Mouse (Mus musculus): ENCODE results near the gene Uggt1. TPM values are rescaled to one million over a fixed set of nuclear protein-coding genes. Genes with fewer than 3 reads are reported as not detected.
A peak's percentile ranks its signal among the peaks of the same experiment; 100 is the strongest.

Uggt1 gene
- 10 to 100 TPM; 38.5 to 43.5 (median 40.2) TPM for total RNA-seq (2022)

GRCm38 (mm10) chr1:36244058-36244827 lies at the start of gene Uggt1:
Gene Uggt1, minus strand, starts transcription at chr1:36244720.
- peak; percentile 72 to 93 for DNase-seq (ENCODE audit: low spot score in 2 of 2)

- no peak for DNase-seq (ENCODE audit: low spot score in 2 of 2)
Observed at GRCm38 (mm10) chr1:36293470-36293869, 49.0 kb upstream of the Uggt1 start.

DNA sequence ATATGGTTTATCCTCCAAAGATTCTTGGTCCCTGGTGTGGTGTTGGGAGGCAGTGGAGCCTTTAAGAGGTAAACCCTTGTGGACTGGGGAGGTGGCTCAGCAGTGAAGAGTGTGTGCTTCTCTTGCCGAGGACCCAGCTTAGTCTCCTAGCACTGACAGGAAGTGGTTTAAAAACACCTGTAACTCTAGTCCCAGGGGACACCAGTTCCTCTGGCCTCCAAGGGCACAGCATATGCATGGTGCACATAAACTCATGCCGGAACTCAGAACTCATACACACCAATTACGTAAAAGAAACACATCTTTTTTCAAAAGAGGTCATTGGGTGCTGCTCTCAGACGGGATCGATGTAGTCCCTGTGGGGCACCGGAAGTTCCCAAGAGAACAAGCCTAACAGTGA lies 37.3 kb upstream of the Uggt1 start:
- DNase-seq (ENCODE audit: low spot score in 2 of 2) = no peak

DNA sequence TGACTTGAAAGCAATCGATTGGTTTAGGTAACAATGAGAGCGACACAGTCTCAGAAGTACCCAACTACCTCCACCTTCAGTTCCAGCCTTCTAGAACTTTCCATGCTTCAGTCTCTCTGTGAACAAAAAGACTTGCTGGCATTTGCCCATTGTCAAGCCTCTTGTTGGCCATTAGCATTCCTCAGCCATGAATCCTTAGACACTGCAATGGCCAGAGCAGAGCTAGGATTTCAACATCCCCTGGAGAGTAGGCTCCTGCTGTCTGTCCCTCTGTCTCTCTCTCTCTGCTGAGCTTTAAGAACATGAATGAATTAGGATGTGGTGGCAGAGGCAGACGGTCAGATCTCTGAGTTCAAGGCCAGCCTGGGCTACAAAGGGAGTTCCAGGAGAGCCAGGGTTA lies 36.4 kb upstream of the Uggt1 start:
- DNase-seq (ENCODE audit: low spot score in 2 of 2) = no peak

GRCm38 (mm10) chr1:36279202-36279601 lies 34.7 kb upstream of the Uggt1 start:
- peak in 1 of 2 experiments; percentile 61 for DNase-seq (ENCODE audit: low spot score in 2 of 2)

DNA sequence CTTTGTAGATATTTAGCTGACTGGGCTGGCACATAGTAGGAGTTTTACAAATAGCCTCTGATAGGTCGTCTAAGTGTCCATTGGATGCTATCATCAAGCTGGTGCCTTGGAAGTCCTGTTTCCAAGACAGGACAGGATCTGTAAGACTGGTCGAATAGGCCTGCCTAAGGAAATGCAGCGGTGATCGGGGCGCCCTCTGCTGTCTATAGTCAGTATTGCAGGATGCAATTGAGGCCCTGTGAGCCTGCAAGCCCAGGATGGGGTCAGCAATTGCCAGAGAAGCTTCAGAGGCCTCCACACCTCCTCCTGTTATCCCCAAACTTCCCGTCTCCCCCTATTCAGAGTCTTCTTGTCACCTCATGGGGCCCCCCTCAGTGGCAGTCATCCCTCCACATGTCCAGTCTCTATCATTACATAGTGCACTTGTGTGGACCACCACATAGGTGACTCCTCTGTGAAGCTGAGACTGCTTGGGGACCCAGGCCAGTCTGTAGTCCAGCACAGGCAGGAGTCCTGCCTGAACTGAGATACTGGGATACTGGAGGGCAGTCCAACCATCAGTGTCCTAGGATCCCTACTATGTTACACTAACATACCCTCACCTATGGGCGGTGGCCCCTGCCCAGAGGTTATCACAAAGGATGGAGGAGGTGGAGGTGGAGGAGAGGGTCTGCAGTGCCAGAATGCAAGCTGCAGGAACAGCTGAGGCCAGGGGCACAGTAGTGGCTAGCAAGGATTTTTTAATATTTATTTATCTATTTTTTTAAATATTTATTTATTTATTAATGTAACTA lies 32.9 kb upstream of the Uggt1 start:
- DNase-seq (ENCODE audit: low spot score in 2 of 2) = peak in 1 of 2 experiments; percentile 37

DNA sequence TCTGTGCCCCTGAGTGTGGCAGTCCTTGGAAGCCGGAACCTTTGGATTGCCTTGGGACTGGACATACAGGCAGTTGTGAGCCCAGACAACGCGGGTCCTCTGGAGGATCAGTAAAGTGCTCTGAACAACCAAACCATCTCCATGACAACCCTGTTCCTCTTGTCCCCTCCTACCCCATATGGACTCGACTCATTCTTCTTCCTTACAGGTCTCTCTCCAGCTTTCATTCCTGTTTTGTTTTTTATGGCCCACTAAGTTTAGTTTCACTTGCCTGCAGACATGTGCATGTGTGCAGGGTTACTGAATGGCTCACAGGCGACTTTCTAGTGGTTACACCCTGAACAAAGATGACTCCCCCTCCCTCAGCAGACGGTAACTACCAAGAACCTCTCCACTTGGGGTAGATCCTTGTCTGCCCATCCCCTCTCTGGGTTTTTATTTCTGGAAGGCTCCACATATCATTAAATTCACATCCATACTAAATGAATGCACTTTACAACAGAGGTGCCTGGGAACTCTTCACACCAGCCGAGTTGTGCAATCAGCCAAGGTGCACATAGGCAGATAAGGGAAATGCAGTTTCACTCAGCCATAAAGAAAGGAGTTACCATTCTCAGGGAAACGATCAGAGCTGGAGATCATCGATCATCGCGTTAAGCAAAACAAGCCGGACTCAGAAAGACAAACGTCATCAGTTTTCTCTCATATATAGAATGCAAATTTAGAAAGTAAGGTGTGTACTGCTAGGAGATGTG lies 31.3 kb upstream of the Uggt1 start:
- DNase-seq (ENCODE audit: low spot score in 2 of 2) = no peak

DNA sequence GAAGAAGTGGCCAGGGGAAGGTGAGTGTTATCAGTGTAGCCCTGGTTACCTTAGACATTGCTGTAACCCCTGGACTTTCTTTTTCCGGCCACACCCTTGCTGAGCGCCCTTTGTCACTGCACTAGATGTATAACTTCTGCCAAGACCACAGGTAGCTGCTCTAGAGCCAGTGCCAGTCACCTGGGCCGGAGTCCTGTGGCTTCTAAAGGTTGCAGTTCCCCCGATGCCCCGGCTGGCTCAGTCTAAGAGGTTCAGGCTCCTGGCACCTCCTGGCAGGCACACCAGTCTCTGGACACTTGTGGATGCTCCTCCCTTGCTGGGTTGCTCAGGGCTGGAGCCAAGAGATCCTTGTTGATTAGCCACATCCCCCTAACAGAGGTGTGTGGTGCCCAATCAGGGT lies 29.9 kb upstream of the Uggt1 start, which contains the start of gene Neurl3:
Gene Neurl3 (minus strand): TSS at position 225 of the 400 bp plus-strand sequence.
- DNase-seq (ENCODE audit: low spot score in 2 of 2) = no peak

DNA sequence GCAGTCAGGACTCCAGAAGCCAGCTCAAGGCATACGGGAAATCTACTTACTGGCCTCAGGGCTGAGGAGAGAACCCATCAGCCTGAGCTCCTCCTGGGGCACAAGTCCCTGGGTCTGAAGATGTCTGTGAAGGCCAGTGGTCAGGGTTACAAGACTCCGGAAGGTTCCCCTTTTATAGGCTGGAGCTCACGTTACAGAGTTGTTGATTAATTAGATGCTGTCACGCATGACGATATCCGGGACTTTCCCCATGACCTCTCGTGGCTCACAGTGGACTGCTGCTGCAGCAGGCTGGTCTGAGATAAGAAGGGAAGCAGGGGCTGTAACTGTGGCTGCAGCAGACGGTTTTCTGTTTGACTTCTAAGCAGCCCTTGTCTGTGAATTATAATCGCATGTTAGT lies 28.8 kb upstream of the Uggt1 start:
- no peak for DNase-seq (ENCODE audit: low spot score in 2 of 2)

GRCm38 (mm10) chr1:36272546-36272945 lies 28.0 kb upstream of the Uggt1 start:
- no peak for DNase-seq (ENCODE audit: low spot score in 2 of 2)

DNA sequence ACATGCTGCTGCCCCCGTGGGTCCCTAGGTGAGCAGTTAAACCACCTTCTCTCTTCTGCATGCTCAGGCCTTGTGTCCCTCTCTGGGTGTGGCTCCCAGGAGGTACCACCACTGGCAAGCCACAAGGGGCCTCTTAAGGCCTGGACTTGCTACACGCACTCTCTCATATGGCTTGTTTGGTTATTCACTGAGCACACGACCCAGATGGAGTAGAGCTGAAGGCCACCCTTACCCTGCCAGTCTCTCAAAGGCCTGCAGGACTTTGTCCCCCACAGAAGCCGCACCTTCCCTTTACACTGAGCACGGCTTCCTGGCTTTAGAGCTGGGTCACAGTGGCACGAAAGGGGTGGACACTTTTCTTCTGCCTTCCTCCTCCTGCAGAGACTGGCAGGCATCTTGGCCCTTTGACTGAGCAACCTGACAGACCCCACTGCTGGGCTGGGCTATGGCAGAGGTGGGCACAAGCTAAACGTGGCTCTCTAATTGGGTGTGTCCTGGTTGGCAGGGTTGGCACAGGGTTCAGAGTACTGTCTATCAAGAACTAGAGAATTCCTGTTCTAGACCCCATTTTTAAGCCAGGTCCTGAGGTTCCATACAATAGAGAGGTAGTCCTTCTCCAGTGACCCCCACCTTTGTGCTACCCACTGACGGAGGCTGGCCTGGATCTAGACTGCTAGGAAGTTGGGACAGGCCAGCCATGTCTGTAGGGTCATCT lies 27.2 kb upstream of the Uggt1 start:
- DNase-seq (ENCODE audit: low spot score in 2 of 2) = no peak

- no peak for DNase-seq (ENCODE audit: low spot score in 2 of 2)
Observed at GRCm38 (mm10) chr1:36270666-36271065, 26.1 kb upstream of the Uggt1 start.

DNA sequence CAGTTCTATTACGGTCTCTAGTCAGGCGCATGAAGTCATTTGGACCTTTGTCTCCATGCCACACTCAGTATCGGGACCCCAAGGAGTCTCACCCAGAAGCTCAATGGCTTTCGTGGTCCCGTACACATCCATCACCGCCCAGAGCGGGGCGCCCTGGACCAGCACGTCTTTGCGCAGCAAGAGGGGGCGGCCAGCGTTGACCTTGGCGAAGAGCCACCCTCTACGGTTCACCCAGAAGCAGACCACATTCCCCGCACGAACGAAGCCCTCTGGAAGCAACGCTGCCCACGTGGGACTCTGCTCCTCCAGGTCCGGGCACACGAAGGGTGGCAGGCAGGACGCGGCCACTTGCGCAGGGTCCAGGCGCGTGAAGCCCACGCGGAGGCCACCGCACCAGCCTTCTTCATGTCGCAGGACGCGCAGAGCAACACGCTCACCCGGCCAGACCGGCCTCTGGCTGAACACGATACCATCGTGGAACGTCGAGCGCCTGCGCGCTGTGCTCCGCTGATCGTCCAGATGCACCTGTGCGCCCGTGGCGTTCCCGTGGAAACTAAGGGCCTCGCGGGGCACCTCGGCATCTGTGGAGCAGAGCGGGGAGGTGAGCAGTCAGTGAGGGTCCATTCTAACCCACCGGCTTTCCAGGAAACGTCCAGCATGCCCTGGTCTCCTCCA lies 24.7 kb upstream of the Uggt1 start:
- no peak for DNase-seq (ENCODE audit: low spot score in 2 of 2)

GRCm38 (mm10) chr1:36267595-36267994 lies 23.1 kb upstream of the Uggt1 start:
- no peak for DNase-seq (ENCODE audit: low spot score in 2 of 2)

DNA sequence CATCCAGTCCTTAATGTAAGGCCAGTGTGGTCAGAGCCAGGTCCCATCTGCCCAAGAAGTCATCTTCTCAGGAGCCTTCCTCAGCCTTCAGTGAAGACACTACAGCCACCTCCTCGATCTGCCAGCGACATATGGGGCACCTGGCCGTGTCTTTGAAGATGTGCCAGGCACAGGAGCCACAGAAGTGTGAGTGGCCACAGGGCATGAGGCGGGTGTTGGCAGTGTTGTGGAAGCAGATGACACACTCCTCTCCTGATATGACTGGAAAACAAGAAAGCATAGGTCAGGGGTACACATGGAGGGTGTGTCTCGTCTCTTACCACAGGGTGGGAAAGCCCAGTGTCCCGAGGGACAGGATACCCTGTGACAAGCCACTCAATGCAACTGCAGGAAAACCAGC lies 21.8 kb upstream of the Uggt1 start:
- no peak for DNase-seq (ENCODE audit: low spot score in 2 of 2)

DNA sequence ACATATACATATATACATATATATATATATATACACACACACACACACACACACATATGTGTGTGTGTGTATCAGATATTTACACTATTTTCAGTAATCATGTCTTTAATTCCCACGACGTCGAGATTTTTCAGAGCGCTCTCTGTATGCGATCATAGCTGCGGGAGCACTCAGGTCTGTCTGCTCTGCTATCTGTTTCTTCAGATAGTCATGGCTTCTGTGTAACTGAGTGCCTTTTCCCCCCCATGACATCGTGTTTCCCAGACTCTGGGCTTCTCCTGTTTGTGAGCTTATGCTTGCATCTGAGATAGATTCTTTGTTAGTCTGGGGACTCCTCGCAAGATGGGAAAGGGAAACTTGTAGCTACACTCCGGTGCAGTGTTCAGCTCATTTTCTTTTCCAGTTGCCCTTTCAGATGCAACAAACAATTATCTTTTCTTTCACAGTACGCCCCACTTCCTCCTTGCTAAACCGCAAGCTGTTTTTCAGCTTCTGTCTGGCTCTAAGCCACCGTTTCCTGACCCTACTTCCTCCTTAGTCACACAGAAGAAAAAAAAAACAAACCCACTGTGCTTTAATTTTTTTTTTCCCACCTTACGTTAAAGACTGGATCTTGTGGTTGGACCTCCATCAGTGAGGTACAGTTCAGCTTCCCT lies 19.4 kb upstream of the Uggt1 start:
- no peak for DNase-seq (ENCODE audit: low spot score in 2 of 2)

- DNase-seq (ENCODE audit: low spot score in 2 of 2) = no peak
Observed at GRCm38 (mm10) chr1:36261708-36262504, 17.4 kb upstream of the Uggt1 start.

DNA sequence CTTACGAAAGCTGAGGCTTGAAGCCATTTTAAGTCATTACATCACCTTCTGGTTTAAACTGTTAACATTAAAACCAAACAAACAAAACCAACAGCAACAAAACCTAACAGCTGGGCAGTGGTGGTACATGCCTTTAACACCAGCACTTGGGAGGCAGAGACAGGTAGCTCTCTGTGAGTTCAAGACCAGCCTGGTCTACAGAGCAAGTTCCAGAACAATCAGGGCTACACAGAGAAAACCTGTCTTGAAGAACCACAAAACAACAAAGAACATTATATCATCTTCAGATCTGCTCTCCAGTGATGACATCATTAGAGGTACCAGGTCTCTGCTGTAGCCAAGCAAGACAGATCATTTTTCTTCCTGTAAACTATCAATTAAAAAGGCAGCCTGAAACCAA lies 15.9 kb upstream of the Uggt1 start:
- DNase-seq (ENCODE audit: low spot score in 2 of 2) = no peak

DNA sequence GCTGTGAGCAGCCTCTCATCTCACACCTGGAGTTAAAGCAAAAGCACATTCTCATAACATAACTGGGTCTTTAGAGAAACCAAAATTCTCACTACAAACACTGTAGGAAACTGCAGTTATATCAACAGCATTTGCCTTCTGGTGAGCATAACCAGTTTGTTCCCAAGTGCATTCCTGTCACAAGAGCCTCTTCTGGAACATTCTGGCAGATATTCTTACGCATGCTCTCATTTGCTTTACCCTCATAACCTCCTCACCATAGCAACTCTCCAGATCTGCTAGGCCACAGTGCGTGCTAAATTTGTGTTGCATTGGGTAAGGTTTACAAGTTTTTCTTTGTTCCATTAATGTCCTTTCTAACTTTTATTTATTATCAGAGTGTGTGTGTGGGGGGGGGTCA lies 14.8 kb upstream of the Uggt1 start:
- no peak for DNase-seq (ENCODE audit: low spot score in 2 of 2)
